Mouse (Mus musculus) urinary bladder, adult 2 months (tissue): ENCODE results near the gene Gpr62. TPM values are rescaled to one million over a fixed set of nuclear protein-coding genes. Genes with fewer than 3 reads are reported as not detected.
A peak's percentile ranks its signal among the peaks of the same experiment; 100 is the strongest.

Source experiments
- DNase-seq: peaks from one replicate; pipeline ENCODE4 v3.0.0; 2022; ENCODE audit warnings: low spot score
- polyA plus RNA-seq: library from polyadenylated mRNA; depleted of rRNA; stranded (reverse); fragments of >200 nt; gene quantifications from 2 replicates; pipeline ENCODE4 v1.2.3, GENCODE M21; 2012

Gpr62 gene
- polyA plus RNA-seq, 1 experiment, result 0.33 TPM

DNA sequence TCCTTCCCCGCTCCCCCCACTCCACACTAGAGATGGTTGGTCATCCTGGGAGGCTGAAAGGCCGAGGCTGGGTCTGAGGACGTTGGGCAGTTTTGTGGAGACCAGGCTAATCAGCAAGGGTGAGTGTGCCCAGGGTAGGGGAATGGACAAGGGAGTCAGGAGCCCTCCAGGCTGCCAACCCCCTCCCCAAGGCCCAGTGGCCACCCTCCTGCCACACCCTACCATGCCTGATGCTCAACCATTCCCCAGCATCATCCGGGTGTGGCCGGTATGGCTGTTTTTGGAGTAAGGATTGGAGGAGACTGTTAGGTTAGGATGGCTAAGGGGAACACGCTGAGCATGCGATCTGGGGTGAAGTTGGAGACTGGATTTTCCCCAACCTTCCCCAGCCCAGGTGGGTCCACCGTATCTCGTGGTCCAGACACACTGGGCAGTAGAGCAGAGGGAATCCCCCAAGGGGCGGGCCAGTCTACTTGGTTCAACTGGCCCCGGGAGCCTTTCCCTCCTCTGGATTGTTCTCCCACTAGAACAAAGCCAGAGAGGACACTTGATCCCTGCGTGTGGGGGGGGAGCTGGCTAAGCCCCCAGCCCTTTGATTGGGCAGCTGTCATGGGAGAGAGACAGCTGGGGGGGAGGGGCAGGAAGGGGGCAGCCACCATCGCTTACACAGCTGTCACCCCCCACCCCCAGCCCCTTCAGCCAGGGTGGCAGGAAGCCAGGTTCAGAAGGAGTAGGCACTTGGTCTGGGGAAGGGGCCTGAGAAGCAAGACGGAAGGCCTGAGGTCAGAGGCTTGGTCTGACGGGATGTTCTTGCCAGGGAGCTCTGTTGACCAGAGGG lies 9.2 kb downstream of the Gpr62 start:
- DNase-seq, result no peak

DNA sequence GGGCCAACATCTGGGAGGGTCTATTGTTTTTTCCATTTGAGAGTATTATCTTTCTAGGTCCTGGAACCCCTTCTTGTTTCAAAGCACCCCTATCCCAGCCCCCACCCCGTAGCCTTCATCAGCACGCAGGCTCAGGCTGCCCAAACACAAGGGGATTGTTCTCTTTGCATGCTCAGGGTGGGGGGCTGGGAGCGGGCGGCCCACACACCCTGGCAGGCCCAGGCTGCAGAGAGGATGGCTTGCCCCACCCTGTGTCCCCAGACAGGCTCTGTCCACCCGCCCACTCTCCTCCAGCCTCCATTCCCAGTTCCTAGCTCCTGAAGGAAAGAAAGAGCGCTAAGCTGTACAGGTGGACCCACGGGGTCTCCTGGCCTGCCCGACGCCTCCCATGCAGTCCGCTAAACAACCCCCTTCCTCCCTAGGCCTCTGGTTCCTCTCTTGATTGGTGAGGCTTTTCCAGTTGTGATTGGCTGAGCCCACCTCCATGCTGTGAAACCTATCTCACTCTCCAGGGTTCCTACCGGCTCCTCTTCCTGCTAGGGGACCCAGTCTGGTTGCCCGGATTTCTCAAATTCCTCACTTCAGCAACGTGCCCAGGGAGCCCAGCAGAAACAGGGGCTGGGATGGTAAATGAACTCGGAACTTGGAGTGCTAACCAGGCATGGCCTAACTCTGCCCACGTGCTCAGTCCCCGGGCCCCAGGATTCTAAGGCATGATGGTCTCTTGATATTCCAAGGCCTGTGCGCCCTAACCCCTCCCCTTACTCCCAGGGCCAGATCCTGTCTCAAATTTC lies 10.7 kb downstream of the Gpr62 start:
- no peak for DNase-seq

DNA sequence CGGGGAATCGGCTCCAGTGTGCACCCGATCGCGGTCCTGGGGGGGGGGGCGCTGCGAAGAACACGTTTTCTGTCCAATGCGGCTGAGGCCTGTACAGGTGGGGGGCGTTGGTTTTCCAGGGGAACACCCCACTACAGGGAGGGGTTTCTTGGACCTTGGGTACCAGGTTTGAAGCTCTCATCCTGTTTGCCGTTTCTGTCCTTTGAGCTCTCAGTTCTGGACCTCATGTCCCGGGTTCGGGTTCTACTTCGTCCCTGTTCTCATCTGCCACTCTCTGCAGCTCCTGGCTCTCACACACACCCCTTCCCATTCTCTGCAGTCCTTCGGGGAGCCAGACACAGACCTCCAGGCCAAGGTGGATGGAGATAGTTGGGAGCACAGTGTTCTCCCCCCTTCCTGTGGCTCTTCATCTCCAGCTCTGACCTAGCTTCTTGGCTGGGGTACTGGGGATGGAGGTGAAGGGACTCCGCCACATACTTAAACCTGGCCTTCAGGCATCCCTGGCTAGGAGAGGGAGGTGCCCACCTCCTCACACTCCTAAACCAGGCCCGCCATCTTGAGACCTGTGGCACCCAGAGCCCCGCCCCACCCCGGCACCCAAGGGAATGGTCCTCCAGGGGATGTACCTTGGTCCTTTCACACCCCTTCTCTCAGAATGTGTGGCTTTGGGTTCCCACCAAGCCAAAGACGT lies 11.5 kb downstream of the Gpr62 start:
- DNase-seq, result no peak

DNA sequence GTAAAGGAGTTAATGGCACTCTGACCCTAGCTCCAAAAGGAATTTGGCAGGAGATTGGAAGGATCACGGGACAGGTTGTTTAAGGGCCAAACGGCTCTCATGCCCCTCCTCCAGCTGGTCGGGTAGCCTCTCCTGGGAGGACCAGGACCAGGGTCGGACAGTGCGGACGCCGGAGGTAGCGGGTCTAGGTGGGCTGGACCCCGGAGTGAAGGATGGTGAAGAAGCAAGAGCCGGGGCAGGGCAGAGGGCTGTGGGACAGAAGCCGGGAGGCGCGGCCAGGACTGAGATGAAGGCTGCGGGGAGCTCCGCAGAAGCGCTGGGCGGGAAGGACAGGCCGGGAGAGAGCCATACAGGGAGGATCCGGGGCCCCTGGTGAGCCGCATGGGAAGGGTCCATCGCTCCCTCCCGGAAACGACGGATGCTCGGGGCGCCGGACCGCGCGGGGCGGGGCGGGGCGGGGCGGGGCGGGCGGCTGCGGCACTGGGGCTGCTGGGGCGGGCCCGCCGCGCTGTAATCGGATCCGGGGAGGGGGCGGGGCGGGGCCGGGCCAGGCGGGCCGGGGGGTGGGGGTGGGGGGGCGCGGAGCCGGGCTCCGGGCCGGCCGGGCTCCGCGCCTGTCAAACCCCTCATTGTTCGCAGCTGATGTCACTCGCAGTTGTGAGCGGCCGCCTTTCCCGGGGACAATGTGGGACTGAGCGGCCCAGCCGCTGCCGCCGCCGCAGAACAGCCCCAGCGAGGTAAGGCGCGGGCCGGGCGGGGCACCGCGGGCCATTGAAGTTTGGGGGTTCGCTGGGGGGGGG lies 12.3 kb downstream of the Gpr62 start, which contains the start of gene Pcbp4:
Gene Pcbp4, plus strand, starts transcription at position 21 of the 800 bp plus-strand sequence.
- DNase-seq, result no peak

DNA sequence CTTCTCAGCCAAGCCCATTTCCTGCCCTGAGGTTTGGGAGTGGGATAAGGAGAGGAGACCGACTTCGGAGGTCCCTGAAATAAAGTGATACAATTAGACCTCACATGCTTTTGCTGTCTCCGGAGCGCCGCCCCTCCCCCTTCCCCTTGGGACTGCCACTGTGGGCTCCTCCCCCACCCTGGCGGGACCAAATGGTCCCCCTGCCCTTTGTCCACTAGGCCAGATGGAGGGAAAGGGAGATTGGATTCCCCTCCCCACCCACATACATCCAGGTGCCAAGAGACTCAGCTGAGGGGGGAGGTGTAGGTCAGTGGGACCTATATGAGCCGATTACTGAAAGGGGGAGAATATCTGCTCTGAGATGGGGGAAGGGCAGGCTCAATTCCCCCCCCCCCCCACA lies 12.9 kb downstream of the Gpr62 start:
- DNase-seq, result no peak

DNA sequence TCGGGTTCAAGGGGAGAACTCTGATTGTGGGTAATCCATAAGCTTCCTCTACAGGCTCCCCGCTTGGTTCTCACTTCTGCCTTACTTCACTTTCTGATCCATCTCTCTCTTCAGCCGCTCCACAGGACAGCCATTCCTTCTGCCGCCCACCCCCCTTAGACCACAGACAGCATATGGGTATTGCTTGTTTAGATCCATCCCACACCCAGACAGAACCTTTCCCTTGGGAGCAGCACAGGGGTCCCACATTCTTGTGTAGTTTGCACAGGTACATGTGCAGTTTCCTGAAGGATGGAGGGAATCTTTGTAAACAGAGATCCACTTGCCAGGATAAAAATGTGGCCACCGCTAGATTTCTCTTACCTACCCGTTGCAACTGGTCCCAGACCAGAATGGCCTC lies 13.4 kb downstream of the Gpr62 start:
- DNase-seq, result no peak

DNA sequence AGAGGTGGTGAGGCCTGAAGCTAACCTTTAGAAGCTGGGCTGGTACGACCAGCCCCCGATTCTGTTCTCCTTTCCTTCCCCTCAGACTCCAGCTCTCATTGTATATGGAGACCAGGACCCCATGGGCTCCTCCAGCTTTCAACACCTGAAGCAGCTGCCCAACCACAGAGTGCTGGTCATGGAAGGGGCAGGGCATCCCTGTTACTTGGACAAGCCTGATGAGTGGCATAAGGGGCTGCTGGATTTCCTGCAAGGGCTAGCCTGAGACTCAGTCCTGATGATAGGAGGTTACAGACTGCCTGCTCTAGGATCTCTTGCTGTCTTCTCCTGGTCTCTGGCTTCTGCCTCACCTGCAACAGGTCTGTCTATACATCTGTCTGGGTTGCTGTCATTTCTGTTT lies 13.8 kb downstream of the Gpr62 start:
- no peak for DNase-seq

DNA sequence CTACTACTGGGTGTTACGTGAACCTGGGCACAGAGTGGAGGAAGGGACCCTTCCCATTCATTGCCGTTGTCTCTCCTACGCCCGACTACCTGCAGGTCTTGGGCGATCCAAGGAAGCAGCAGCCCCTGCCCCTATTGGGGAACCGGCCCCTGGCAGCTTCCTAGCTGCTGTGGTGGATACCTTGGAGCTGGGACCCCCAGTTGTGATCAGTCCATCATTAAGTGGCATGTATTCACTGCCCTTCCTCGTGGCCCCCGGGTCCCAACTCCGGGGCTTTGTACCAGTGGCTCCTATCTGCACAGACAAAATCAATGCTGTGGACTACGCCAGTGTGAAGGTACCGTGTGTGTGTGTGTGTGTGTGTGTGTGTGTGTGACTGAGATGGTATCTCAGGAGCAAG lies 14.4 kb downstream of the Gpr62 start:
- no peak for DNase-seq

DNA sequence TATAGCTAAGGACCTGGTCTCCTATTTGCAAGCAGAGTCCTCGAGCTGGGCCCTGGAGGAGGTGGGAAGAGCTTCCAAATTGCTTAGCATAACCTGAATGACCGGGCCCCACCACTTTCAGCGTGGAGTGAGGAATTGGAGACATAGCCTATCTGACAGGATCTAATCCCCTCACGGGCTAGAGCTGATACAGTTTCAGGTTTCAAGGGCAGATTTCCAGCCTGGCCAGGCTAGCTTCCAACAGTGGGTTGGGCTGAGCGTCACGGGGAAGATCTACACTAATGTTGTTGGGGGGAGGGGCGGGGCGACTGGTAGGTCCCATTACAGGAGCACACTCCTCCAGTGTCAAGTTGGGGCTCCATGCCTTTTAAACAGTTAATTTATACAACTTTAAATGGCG lies 15.1 kb downstream of the Gpr62 start:
- DNase-seq, result no peak

DNA sequence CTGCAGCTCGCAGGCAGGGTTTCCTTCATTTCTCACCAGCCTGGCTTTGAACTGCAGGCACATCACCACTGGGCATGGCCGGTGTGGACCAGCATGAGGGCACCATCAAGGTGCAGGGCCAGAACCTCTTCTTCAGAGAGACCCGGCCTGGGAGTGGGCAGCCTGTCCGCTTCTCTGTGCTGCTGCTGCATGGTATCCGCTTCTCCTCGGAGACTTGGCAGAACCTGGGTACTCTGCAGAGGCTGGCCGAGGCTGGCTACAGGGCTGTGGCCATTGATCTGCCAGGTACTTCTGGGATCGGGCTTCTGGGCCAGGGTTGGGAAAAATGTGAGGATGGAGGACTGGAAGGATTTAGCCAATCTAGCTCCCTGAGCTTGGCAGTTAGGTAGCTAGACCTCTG lies 15.8 kb downstream of the Gpr62 start:
- no peak for DNase-seq

DNA sequence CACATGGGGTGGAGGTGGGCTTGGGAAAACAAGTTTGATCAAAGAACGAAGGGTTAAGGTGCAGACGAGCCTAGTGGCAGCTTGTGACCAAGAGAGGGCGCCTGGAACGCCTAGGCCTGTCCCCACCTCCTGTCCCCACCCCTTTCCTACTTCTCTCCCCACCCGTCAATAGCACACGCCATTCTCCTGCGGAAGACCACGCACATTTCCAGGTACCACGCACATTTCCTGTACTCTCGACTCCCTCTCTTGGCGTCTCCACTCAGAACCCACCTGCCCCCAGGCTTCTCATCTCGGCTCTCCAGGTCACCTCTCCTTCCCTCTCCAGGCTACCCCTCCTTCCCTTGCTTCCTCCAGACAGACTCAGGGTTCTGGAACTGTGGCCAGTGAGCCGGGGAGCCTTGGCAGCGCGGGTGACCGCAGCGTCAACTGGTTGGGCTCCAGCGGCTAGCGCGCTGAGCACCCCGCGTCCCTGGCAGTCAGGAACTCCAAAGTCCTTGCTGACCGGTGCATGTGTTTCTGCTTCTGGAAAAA lies 17.2 kb downstream of the Gpr62 start:
- DNase-seq, result peak; percentile 63

DNA sequence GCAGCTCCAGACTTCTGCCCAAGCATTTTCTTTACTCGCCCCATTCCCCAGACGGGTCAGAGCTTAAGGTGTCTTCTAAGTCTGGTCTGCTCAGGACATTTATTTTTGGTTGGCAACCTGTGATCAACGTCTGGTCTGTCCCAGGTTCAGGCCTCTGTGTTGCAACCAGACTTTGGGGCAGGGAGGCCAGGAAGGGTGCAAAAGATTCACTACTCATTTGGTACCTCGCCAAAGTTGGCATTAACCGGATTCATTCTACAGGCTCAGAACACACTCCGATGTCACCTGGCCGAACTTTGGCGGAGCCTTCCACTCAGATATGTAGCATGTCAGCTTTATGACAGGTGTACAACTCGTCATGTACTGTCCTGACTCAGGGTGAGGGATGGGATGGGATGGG lies 17.8 kb downstream of the Gpr62 start:
- no peak for DNase-seq

DNA sequence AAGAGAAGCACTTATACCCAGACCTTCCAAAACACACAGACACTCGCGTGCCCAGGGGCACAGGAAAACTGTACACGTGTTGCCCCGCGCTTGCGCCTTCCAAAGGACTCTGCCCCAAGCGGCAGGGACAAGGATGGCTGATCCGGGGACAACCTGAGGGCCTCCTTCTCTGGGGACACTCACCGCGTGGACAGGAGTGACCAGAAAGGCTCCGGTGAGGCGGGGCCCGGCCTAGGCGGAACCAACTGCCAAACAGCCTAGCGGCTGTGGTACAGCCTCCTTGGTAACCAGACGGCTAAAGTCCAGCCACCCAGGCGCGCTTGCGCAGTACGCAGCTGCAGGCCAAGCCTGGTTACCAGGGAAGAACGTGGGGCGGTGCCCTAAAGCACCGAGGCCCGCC lies 18.4 kb downstream of the Gpr62 start, which contains the start of the genes Abhd14b and Abhd14a:
Gene Abhd14b, plus strand, starts transcription at position 112 of the 400 bp plus-strand sequence.
Gene Abhd14a, minus strand, starts transcription at position 331 of the 400 bp plus-strand sequence.
- DNase-seq, result peak; percentile 85

DNA sequence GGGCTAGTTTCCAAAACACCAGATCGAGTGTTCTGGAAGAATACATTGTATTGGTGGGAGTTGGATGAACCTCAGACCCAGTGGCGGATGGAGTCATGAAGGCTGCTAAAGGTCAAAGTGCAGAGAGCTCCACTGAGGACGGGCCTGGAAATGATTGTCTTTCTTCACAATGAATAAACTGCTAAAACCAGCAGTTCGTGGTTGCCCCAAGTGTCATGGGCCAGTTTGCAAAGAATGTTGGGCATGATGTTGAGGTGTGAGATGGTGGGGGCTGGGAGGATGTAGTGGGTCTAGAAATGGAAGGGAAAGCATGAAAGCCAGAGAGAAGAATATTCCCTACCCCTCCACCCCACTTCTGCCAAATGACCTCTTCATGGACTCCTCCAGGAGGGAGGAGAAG lies 20.9 kb downstream of the Gpr62 start:
- DNase-seq, result no peak

DNA sequence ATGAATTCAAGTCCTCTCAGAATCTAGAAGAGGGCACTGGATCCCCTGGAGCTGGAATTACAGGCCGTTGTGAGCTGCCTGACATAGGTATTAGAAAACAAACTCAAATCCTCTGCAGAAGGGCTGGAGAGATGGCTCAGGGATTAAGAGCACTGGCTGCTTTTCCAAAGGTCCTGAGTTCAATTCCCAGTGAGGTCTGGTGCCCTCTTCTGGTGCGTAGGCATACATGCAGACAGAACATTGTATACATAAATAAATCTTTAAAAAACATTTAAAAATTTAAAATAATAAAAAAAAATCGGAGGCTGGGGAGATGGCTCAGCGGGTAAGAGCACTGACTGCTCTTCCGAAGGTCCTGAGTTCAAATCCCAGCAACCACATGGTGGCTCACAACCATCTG lies 23.1 kb downstream of the Gpr62 start:
- no peak for DNase-seq

DNA sequence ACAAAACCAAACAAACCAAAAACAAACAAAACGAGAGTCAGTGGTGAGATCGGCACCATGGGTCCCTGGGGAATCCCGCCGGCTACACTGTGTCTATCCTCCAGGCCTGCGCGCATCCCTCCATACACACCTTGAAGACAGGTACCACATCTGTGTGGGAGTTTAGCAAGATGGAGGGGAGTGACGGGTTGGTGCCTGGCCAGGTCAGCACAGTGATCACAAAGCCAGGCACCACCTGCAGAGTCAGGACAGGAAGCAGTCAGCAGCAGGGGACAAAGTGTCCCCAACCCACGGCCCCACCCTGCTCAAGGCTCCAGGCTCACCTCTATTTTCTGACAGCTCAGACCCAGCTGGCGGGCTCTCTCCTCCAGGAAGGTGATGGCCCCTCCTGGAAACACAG lies 29.2 kb downstream of the Gpr62 start:
- no peak for DNase-seq

DNA sequence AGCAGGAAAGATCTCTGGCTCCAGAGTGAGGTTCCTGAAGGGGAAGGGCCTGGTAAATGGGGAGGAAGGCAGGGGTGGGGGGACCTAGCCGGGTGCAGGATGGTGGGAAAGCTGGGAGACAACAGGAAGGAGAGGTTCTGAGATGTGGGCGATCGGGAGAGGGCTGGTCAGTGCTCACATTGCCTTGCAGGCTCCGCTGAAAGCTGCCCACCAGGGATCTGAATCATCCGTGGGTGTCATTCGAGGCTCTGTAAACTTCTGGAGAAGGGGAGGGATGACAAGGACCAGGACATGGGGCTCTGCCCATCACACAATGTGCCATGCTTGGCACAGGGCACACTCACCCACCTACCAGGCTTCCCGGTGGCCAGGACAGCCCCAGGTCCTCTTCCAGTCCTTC lies 32.3 kb downstream of the Gpr62 start:
- DNase-seq, result no peak

DNA sequence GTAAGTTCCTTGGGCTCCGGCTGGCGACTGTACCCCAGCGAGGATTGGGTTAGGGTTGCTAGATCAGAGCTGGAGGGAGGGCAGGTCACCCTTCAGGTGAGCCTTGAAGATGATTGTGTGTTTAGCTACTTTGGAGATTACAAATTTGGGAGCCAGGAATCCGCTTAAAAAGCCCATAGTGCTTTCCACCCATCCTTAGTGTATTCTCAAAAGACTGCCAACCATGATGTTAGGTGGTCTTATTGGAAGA lies 35.8 kb downstream of the Gpr62 start:
- DNase-seq, result no peak

DNA sequence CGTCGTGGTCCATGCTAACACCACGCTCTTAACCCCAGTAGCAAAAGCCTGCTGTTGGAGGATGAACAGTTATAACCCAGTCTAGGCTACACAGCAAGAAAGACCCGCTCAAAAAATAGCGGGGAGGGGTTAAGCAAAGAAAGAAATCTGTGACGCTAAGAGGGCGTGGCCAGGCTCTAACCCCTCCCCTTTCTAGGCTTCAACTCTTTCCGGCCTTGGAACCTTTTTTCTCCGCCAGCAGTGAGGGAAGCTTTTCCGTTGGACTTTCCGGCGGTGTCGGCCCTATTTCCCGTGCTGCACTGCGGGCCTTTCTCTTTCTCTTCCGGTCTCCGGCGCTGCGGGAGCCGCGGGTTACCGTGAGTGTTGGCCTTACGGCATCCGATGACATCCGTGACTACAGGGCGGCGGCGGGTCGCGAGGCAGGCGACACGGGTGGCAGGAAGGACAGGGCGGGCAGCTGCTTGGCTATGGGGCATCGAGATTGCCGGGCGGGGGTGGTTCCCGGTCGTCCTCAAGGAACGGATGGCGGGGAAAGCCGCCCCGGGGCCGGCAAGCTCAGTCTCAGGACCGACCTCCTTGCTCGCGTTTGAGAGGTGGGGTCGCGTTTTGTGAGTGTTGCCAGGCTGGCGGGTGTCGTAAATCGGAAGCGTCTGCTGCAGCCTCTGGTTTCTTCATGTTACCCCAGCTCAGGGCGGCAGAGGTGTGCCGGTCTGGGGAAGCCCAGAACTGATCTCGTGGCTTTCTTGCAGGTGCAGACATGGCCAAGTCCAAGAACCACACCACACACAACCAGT lies 36.3 kb downstream of the Gpr62 start, which contains the start of gene Rpl29:
Gene Rpl29, plus strand, starts transcription at position 234 of the 794 bp plus-strand sequence.
- DNase-seq, result peak; percentile 85

DNA sequence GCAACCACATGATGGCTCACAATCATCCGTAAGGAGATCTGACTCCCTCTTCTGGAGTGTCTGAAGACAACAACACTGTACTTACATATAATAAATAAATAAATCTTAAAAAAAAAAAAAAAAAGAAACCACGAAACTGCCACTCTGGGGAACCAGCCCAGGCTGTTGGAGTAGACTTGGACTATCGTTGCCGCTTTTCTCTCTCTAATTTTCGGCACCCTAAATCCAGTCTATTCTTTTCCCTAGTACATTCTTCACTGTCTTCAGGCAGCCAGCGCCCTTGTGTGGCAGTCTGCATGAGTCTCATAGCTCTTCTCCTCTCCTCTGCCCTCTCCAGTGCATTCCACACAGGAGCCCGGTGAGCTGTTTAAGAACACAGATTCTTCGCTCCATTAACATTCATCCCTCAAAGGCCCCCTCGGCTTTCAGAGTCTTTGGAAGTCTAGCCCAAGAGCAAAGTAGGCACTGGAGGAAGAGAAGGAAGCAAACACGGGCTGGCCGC lies 37.0 kb downstream of the Gpr62 start:
- DNase-seq, result no peak

DNA sequence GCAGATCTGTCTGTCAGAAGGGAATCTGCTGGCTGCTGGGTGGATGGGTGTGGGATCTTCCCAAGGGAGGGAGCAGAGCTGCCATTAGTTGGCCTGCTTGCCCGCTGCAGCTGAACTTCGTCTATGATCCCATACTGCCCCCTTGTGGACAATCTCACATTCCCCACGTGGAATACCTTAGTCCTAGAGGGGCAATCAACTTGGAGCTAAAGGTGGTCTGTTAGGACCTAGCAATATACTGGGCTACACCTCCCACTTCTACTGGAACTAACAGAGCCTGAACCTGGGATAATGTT lies 43.9 kb downstream of the Gpr62 start:
- peak; percentile 50 for DNase-seq
